Mouse (Mus musculus): ENCODE measurements around the gene Rbp2.

Gene Rbp2

DNA sequence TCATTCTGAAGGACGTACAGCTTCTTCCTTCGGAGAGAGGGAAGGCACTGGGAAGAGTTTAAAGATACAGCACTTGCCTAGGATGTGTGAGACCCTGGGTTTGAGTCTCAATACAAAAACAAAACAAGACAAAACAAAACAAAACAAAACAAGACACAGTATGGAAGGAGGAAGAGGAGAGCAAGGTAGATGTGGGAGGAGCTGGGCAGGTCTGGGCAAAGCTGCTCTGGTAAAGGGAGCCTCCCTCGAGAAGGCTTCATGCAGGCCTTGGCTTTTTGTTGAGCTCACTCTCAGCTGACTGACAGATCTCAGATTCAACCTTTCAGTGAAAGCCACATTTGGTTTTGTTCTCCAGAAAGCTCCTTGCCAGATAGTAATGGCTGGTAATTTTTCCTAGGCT is at the start of gene Rbp2:
Rbp2 (plus strand) TSS at position 301 of the 400 bp plus-strand sequence.
- in situ Hi-C loops (cut with MboI, MseI) = no loop called here

- in situ Hi-C loops (cut with MboI, MseI) = no loop called here
Observed at GRCm38 (mm10) chr9:98437819-98438218, 48.1 kb upstream of the Rbp2 start.

DNA sequence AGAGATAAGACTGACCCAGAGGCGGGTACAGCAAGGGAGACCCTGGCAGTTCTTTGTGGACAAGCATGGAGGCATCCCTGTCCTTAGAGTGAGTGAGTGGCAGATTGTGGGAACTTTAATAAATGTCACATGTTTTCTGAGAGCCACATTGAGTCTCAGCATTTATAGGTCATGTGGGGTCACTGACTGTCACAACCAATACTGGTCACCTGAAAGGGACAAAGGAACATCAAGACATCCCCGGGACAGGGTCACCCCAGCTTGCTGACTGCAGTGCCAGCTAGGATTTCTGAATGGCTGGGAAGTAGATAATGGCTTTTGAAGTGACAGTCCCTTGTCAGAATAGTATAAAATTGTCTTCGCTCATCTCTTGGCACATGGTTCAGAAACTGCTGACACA is 46.8 kb upstream of the Rbp2 start:
- in situ Hi-C loops (cut with MboI, MseI) = no loop called here

DNA sequence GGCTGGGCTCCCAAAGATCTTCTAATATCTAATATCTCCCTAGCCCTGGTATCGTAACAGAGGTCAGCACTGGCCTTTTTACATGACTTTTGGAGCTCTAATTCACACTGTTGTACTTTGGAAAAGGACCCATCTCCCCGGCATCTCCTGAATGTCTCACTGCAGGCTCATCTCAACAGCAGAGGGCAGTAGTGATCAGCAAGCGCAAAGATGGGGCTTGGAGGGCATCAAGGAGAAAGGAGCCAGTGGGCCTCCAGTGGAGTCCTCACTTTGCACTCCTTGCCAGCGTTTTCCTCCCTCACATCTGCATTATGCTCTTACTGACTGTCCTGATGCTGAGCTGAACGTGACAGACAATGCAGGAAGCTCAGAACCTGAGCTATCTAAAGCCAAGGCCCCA is 43.3 kb upstream of the Rbp2 start:
- in situ Hi-C loops (cut with MboI, MseI) = no loop called here

- in situ Hi-C loops (cut with MboI, MseI) = no loop called here
Observed at GRCm38 (mm10) chr9:98445359-98446149, 40.4 kb upstream of the Rbp2 start.

DNA sequence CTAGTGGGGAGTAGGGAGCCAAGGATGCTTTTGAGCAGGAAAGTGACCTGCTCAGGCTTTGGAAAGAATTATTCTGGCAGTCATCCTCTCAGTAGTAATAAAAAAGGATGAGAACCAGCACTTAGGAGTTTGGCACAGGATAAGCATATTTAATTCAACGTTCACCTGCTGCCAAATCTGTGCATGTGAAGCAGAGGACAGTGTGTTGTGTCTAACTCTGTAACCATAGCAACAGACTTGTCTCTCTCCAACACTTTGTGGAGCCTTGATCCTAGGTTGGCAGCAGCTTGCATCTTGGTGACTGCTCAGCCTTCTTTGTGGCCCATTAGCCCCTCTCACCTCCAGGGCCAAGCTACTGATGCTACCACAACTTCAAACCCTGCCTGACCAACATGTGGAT is 34.9 kb upstream of the Rbp2 start:
- in situ Hi-C loops (cut with MboI, MseI) = no loop called here

DNA sequence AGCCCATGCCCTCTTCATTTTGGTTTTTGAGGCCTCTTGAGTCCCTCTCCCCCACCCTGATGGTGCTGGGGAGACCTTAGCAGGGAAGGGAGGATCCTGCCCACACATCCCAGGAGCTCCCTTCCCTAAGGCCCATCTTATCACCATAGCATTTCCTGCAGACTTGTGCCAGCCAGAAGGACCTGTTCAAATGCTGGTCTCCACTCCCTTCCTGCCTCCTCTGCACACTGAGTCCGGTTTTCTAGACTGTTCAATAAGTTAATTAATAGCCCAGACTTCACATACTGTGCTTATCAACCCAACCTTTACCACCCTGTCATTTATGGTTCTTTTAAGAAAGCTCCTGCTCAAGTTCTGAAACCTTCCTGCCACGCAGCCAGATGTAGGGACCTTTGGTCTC is 19.2 kb upstream of the Rbp2 start:
- in situ Hi-C loops (cut with MboI, MseI) = no loop called here

GRCm38 (mm10) chr9:98480172-98480749 is 5.7 kb upstream of the Rbp2 start:
- in situ Hi-C loops (cut with MboI, MseI) = no loop called here

- in situ Hi-C loops (cut with MboI, MseI) = no loop called here
Observed at GRCm38 (mm10) chr9:98482256-98482655, 3.7 kb upstream of the Rbp2 start.

GRCm38 (mm10) chr9:98485020-98485419 is 895 bp upstream of the Rbp2 start:
- in situ Hi-C loops (cut with MboI, MseI) = no loop called here

DNA sequence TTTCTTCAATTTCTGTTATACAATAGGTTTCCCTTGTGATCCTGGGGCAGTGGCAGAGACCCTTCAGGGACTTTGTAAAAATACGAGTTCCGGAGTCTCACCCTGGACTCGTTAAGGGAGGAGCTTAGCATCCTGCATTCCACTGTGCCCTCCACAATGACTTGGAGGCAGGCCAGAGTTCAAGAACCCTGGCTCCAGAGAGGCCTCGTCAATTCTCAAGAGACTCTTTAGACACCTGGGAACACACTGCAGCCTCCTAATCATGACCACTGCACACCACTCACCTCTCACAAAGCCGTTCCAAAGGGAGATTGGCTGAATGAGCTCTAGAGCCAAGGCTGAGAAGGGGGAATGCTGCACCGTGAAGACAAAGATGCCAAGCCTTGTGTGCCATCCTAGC is 1.4 kb downstream of the Rbp2 start:
- in situ Hi-C loops (cut with MboI, MseI) = no loop called here

DNA sequence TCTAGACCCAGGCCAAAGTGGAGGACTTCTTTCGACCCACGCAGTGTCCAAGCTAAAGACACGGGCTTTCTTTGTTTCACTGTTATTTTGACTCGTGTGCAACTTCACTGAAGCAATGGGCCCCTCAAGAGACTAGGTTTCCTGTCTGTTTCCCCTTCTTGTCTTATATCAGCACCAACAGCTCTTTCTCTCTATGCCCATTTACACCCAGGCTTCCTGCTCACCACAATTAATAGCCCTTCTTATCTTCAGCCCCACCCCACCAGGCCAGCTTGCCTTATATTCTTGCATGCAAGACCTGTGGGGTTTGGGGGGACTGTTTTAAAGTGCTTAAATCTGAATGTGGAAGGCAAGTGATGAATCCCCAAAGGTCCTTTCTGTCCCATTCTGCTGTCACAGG is 3.6 kb downstream of the Rbp2 start:
- in situ Hi-C loops (cut with MboI, MseI) = no loop called here

GRCm38 (mm10) chr9:98490128-98490527 is 4.2 kb downstream of the Rbp2 start:
- in situ Hi-C loops (cut with MboI, MseI) = no loop called here

DNA sequence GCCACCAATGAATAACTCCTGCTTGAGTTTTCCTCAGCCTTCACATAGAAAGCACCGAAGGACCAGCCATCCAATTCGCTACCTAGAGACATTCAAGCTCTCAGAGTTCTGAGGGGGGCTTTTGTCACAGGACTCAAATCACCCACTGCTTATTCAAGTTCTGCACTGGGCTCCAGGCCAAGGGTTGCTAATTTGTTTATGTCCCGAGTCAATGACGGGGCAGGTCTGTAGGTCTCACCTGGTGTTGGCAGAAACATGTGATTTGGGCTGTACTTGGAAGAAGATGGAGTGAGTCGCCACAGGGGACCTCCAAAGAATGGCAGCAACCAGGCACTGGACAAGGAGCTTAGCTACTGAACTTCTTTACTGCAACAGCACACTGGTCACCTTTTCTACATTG is 5.2 kb downstream of the Rbp2 start:
- in situ Hi-C loops (cut with MboI, MseI) = no loop called here

DNA sequence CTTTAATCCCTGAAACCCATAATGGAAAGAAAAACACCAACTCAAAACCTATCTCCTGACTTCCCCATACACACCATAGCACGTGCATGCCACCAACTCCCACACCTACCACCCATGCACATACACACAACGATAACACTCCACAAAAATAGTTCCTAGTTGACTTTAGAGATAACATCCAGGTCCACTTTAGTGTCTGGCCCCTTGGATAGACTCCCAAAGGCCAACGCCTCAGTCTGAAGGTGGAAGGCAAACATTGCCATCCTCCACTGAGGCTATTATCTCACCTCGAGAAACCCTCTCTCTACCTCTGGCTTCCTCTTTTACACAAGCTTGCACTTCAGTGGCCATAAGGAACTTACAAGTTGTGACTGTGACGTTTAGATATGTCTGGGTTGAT is 6.3 kb downstream of the Rbp2 start:
- in situ Hi-C loops (cut with MboI, MseI) = no loop called here

DNA sequence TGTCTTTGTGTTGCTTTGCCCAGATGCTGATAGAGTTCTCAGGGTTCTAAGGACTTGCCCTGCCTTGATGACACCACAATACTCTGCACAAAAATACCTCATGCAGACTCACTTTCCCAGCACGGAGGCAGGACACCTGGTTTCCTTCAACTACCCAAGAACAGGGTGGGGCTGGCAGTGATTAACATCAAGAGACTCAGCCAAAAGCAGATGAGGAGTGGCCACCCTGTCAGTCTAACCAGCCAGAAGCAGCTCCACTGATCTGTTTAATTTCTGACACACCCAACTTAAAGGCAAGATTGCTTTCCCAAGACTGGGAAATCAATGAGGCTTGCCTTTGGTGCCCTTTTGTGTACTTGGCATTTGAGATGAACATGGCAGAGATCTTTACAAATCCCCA is 6.9 kb downstream of the Rbp2 start:
- in situ Hi-C loops (cut with MboI, MseI) = no loop called here

DNA sequence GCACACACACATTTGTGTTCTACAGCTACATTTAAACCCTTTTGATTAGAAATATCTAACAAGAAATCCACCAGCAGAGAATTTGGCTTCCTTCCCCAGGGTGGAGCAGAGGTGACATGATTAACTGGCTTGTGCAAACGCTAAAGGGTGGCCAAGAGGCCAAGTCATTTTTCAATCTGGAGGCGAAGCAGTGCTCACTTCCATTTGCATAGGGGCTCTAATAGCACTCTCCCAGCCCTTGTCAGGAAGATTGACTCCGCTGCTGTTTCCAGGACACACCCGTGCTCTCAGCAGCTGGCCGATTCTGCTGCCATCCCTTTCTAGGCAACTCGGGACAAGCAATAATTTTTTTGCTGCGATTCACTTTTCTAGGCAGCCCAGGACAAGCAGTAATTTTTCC is 11.2 kb downstream of the Rbp2 start:
- in situ Hi-C loops (cut with MboI, MseI) = no loop called here

- in situ Hi-C loops (cut with MboI, MseI) = no loop called here
Observed at GRCm38 (mm10) chr9:98497990-98498389, 12.1 kb downstream of the Rbp2 start.

DNA sequence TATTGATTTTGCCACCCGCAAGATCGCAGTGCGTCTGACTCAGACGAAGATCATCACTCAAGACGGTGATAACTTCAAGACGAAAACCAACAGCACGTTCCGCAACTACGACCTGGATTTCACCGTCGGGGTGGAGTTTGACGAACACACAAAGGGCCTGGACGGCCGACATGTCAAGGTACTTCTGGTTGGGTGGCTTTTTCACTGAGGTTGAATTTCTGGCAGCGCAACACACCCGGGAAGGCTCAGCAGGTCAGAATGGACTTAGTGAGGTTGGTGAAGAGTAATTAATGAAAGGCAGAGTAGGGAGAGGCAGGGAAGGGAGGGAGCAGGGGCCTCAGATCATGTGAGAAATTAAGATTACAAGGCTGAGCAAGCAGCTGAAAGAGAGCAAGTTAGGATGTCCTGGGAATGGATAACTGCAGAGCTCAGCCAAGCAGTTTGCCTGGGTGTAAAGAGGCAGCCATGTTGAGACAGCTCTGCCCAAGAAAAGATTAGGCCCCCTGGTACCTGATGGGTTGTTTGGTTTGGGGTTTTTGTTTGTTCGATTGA is 12.9 kb downstream of the Rbp2 start:
- in situ Hi-C loops (cut with MboI, MseI) = no loop called here

- in situ Hi-C loops (cut with MboI, MseI) = no loop called here
Observed at GRCm38 (mm10) chr9:98499601-98500000, 13.7 kb downstream of the Rbp2 start.

DNA sequence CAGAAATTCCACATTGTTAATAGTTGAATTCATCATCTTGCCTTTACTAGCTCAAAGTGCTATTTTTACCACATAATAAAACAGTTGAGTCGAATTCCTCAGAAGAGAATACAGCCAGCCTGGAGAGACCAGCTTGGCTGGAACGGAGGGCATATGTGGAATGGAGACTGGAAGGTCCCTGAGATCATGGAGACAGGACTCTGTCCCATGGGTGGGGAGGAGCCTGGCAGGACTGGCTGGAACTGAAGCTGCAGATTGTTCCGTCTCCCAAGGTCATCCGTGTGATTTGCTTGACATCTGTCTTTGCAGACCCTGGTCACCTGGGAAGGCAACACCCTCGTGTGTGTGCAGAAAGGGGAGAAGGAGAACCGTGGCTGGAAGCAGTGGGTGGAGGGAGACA is 21.6 kb downstream of the Rbp2 start:
- in situ Hi-C loops (cut with MboI, MseI) = no loop called here

- in situ Hi-C loops (cut with MboI, MseI) = no loop called here
Observed at GRCm38 (mm10) chr9:98510363-98511055, 24.6 kb downstream of the Rbp2 start.

DNA sequence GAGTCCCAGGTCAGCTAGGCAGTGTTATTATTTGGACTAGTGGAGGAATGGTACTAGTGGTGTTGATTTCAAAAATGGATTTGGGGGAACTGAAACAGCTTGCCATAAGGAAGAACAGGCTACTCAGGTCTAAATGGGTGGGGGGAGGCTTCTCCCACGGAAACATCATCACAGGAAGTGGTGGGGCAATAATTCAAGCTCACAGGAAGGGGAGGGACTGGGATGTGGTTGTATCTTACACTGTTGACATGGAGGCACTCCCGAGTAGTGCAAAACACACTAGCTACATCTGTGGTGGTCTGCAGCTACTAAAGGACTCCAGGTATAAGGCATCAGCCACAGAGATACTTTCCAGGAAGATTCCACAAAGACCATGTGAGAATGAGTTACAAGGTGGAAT is 38.0 kb downstream of the Rbp2 start:
- in situ Hi-C loops (cut with MboI, MseI) = no loop called here
